In genomic region chr14:48138138-48138537, GRCm38 (mm10) we compare ENCODE assay signal across 8 mouse cellular contexts. TPM values are rescaled to one million over a fixed set of nuclear protein-coding genes. Genes with fewer than 3 reads are reported as not detected.
DNase-seq lines count a peak whose midpoint lies in the region; ATAC-seq and TF ChIP-seq lines count a peak whose summit lies in the region.

No protein-coding gene starts in this region.

- H3K27me3 ChIP-seq in hindbrain, embryonic 12.5 days: 0 out of 2 replicates have a peak, but pooled peaks cover 2% of the 10 kb centered on the region
- H3K27me3 ChIP-seq in hindbrain, embryonic 13.5 days: 0 out of 2 replicates have a peak, but pooled peaks cover 3% of the 10 kb centered on the region
- no peaks in the 10 kb centered on the region for H3K27me3 ChIP-seq in lung, embryonic 16.5 days (ENCODE audit: control insufficient read depth, insufficient read depth, low read depth, low read length)

- H3K4me2 ChIP-seq in hindbrain, embryonic 12.5 days (replicated peaks): no peak overlapping the region
- H3K4me2 ChIP-seq in hindbrain, embryonic 13.5 days: no peak overlapping the region
- H3K4me2 ChIP-seq in lung, embryonic 16.5 days (ENCODE audit: low read depth, low read length): no peak overlapping the region

- H3K27ac ChIP-seq in hindbrain, embryonic 12.5 days: no peak overlapping the region
- H3K27ac ChIP-seq in hindbrain, embryonic 13.5 days: no peak overlapping the region
- peak overlapping the region; percentile 38 for H3K27ac ChIP-seq in bone marrow macrophage, adult 2 months (ENCODE audit: insufficient read depth, low read depth, low read length)
- H3K27ac ChIP-seq in lung, embryonic 16.5 days (ENCODE audit: low read length): no peak overlapping the region

- no peak overlapping the region for H3K4me3 ChIP-seq in hindbrain, embryonic 12.5 days
- no peak overlapping the region for H3K4me3 ChIP-seq in hindbrain, embryonic 13.5 days
- no peak overlapping the region for H3K4me3 ChIP-seq in bone marrow macrophage, adult 2 months (ENCODE audit: insufficient read depth, low read length)
- no peak overlapping the region for H3K4me3 ChIP-seq in lung, embryonic 16.5 days (ENCODE audit: low read length)

- ATAC-seq in hindbrain, embryonic 12.5 days (ENCODE audit: low FRiP score): peak; percentile 51; the same call in 1 of the 2 replicates
- no peak for ATAC-seq in hindbrain, embryonic 13.5 days (ENCODE audit: low FRiP score)
- ATAC-seq in lung, embryonic 16.5 days (ENCODE audit: low read depth): 0 out of 2 replicates have a peak, but pooled peaks have one; percentile 51

- peak; percentile 57 to 73 for DNase-seq in cerebellum, postnatal 25 days
- no peak for DNase-seq in MN1 (ENCODE audit: low spot score)
- DNase-seq in urinary bladder, postnatal 36 days (ENCODE audit: low spot score in 2 of 2): no peak
- DNase-seq in frontal cortex, postnatal 10 days (ENCODE audit: low spot score in 2 of 2): no peak

- no peaks in the 10 kb centered on the region for H3K9me3 ChIP-seq in hindbrain, embryonic 12.5 days (replicated peaks)
- no peaks in the 10 kb centered on the region for H3K9me3 ChIP-seq in hindbrain, embryonic 13.5 days
- no peaks in the 10 kb centered on the region for H3K9me3 ChIP-seq in lung, embryonic 16.5 days (ENCODE audit: control insufficient read depth, low read length)

- 0 out of 2 replicates have a peak, but pooled peaks have one; percentile 27 for TF ChIP-seq CTCF in bone marrow macrophage, adult 2 months (IDR thresholded peaks at IDR 0.05; ENCODE audit: low read depth, low read length)

- no peak overlapping the region for H3K9ac ChIP-seq in hindbrain, embryonic 12.5 days
- H3K9ac ChIP-seq in hindbrain, embryonic 13.5 days: no peak overlapping the region
- no peak overlapping the region for H3K9ac ChIP-seq in lung, embryonic 16.5 days (ENCODE audit: low read length)

- no peak for TF ChIP-seq POLR2A in bone marrow macrophage, adult 2 months (IDR thresholded peaks at IDR 0.05; ENCODE audit: borderline replicate concordance, low read depth, low read length)

- 52% methylated on average over 8 of the region's 8 CpGs for WGBS in hindbrain, embryonic 12.5 days
- 53% methylated on average over 8 of the region's 8 CpGs for WGBS in hindbrain, embryonic 13.5 days
- 45% methylated on average over 8 of the region's 8 CpGs for WGBS in lung, embryonic 16.5 days

- no peaks in the 10 kb centered on the region for H3K36me3 ChIP-seq in hindbrain, embryonic 12.5 days
- no peaks in the 10 kb centered on the region for H3K36me3 ChIP-seq in hindbrain, embryonic 13.5 days
- H3K36me3 ChIP-seq in lung, embryonic 16.5 days (ENCODE audit: control insufficient read depth, insufficient read depth, low read length): no peaks in the 10 kb centered on the region

- peaks cover 61% of the 10 kb centered on the region for H3K4me1 ChIP-seq in hindbrain, embryonic 12.5 days
- peaks cover 66% of the 10 kb centered on the region for H3K4me1 ChIP-seq in hindbrain, embryonic 13.5 days (replicated peaks)
- H3K4me1 ChIP-seq in bone marrow macrophage, adult 2 months (ENCODE audit: control insufficient read depth, insufficient read depth, low read length): peaks cover 57% of the 10 kb centered on the region
- peaks cover 43% of the 10 kb centered on the region for H3K4me1 ChIP-seq in lung, embryonic 16.5 days (replicated peaks; ENCODE audit: control insufficient read depth, insufficient read depth, low read length)

RNA-seq across cellular contexts. Expression of gene Peli2, which starts 17.5 kb away (rescaled TPM):
- polyA plus RNA-seq in hindbrain, embryonic 12.5 days (2016; fragmentation: Nextera tagmentation; extraction: Ambion mirVana): 15.3 and 18.0 TPM in 2 replicates
- 8.3 and 10.6 TPM in 2 replicates for polyA plus RNA-seq in hindbrain, embryonic 13.5 days (2015; fragmentation: Nextera tagmentation; extraction: Ambion mirVana)
- polyA plus RNA-seq in bone marrow macrophage, adult 2 months (2012; ENCODE audit: insufficient read depth, insufficient read length, missing spikeins): 24.3 and 26.3 TPM in 2 replicates
- 15.3 and 15.8 TPM in 2 replicates for polyA plus RNA-seq in lung, embryonic 16.5 days (2015; fragmentation: Nextera tagmentation; extraction: Ambion mirVana)

Comparison
In these comparisons a context has a peak if more than half of its experiments do, and no peak if none do; other contexts are left out.
1. DNase-seq: peak in cerebellum, postnatal 25 days (2 of 2); none in MN1 (single experiment), urinary bladder, postnatal 36 days (0 of 2) and frontal cortex, postnatal 10 days (0 of 2).